Mouse (Mus musculus) adrenal gland, adult 2 months (tissue): ENCODE measurements around the gene Ap3m1. TPM values are rescaled to one million over a fixed set of nuclear protein-coding genes. Genes with fewer than 3 reads are reported as not detected.
"Not testable (repeated sequence)": the region's sequence is repeated elsewhere in the genome, so short reads cannot be mapped to it uniquely, and the experiment has no call there.

Experiments
- DNase-seq: peaks from one replicate; pipeline ENCODE4 v3.0.0; 2021
- long read RNA-seq: library from polyadenylated mRNA; stranded (forward); transcript quantifications from one replicate; pipeline ENCODE4 v2.0.0, GENCODE M21; 2021
- polyA plus RNA-seq: library from polyadenylated mRNA; depleted of rRNA; stranded (reverse); fragments of >200 nt; gene quantifications from 2 replicates; pipeline ENCODE4 v1.2.3, GENCODE M21; 2012; rRNA removed
- total RNA-seq, 2 experiments: library from RNA; stranded (reverse); gene quantifications; 2 replicates each; pipeline ENCODE4 v1.2.3; 2021

Ap3m1 gene
- total RNA-seq (100 to 1,000 TPM; 106 to 109 TPM), polyA plus RNA-seq (9.0 and 10.3 TPM in 2 replicates)
- long read RNA-seq, full-length matches to known transcripts = 30 of 39 reads
- long read RNA-seq, partial matches to known transcripts = 4 of 39 reads
- long read RNA-seq, other reads (novel, unspliced or antisense) = 5 of 39 reads

DNA sequence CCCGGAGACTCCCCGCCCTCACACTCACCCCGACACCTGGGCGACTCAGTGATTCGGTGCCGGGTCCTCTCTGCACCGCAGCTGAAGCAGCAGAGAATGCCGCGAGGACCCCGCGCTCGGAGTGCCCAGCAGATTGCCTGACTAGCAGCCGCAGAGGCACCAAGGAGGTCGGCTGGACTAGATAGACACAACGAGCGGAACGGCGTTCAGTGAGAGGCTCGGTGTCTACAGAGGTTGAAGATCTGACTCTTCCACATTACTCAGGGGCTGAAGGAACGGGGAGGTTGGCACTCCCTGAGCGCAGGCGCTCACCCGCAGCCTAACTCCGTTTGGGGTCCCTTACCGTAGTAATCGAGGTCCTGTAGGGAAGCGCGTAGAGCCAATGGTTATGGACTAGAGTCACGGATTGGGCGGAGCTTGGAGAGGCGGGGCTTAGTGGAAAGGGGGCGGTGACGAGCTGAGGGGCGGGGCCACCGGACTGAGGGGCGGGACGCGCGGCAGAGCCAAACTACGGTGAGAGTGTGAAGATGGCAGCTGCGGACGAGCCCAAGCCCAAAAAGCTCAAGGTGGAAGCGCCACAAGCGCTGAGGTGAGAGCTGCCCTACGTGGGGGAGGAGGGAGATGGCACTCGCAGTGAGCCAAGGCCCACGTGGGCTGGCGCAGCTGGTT lies at the start of gene Ap3m1, which contains the start of gene Adk:
Ap3m1 (minus strand) TSS at position 397 of the 669 bp plus-strand sequence.
Adk (plus strand) TSS at position 463 of the 669 bp plus-strand sequence.
- DNase-seq = peak; percentile 96

DNA sequence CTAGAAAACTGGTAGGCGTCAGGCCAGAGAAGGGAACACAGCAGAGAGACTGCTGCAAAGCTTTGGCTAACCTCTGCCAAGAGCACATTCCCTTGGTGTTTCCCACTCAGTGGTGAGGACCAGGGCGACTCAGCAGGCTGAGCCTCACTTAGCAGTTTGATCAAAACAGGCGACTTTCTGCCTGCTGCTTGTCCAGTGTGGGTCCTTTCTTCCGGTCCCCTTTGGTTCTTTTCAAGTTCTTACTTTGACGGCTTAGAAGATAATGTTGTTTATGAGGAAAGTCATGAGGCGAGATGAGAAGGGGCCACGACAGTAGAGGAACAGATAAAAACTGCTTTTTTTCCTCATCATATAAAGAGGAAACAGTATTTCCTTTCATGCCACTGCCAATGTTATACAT lies 49.3 kb upstream of the Ap3m1 start:
- DNase-seq = no peak

DNA sequence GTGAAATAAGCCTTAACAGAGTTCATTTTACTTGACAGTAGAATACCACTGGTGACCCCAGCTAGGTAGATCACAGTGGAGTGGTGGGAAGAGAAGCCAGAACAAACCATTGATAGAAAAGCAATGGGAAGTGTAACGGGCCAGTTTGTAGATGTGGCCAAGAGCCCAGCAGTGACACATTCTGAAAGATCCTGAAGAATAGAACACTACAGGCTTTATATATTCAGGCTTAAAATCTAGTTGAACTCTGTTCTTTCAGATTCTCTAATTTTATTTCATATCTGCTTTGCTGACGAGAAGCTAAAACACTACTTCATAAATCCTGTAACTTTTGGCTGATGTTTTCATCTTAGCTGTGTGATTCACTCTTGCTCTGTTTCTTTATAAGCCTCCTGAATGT lies 48.6 kb upstream of the Ap3m1 start:
- no peak for DNase-seq

DNA sequence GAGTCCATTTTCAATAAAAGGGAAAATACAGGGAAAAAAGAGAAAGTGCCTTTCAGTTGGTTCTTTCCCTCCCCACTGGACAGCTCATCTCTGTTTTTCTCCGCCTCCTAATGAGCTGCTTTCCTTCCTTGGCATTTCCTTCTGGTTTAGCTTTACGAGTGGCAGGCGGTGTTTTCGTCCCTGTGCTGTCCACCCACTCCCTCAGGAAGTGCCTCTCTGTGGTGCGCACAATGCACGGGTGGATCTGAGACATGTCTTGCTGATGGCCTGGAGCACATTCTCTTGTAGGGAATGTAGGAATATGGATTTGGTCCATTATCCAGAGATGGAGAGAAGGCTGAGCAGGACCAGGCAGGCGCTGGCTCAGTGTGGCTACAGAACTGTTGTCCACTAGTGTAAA lies 47.1 kb upstream of the Ap3m1 start:
- no peak for DNase-seq

DNA sequence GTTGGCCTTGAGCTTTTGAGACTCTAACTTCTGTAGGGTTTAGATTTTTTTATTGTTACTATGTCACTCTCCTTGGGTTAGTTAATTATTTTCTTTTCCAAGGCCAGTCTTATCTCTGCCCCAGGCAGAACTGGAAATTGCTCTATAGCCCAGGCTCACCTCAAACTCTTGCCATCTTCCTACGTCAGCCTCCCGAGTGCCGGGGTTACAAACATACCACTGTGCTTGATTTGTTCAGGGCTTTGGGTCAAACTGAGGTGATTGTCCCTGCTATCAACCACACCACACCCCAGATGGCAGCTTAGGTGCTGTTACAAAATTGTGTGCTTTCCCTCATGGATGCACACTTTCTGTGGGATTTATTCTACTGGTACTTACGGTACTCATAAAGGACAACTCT lies 44.4 kb upstream of the Ap3m1 start:
- DNase-seq = peak; percentile 46

DNA sequence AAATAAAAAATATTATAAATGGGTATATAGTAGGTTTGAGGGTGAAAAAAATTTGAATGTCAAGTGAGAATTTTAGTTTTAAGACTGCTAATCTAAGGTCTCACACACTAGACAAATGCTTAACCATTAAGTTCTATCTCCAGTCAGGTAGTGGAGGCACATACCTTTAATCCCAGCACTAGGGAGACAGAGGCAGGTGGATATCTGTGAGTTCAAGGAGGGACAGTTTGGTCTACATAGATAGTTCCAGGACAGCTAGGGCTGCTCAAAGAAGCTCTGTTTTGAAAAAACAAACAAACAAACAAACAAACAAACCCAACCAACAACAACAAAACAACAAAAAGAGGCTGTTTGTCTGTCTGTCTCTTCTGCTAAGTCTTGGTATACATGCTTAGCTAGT lies 44.0 kb upstream of the Ap3m1 start:
- no peak for DNase-seq

DNA sequence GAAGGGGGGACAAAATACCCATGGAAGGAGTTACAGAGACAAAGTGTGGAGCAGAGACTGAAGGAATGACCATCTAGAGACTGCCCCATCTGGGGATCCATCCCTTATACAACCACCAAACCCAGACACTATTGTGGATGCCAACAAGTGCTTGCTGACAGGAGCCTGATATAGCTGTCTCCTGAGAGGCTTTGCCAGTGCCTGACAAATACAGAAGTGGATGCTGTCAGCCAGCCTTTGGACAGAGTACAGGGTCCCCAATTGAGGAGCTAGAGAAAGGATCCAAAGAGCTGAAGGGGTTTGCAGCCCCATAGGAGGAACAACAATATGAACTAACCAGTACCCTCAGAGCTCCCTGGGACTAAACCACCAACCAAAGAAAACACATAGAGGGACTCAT lies 41.9 kb upstream of the Ap3m1 start:
- DNase-seq = not testable (repeated sequence)

DNA sequence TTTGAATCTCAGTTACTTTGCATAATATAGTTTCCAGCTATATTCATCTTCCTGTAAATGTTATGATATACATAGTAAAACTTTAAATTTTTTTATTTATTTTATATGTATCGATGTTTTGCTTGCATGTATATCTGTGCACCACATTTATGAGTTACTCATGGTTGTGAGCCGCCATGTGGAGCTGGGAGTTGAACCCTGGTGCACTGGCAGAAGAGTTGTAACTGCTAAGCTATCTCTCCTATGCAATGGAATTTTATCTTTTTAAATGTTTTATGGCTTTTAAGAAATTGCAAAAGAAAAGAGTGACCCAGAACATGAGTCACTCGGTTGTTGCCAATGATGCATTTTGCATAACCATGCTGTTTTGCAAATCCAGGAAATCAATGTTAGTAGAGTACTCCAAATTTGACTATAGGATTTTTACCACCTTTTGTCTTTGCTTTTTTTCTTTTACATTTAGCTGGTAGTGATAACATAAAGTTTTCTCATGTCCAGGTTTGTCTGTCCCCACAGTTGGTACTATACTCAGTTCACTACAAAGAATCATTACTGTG lies 38.7 kb upstream of the Ap3m1 start:
- no peak for DNase-seq

DNA sequence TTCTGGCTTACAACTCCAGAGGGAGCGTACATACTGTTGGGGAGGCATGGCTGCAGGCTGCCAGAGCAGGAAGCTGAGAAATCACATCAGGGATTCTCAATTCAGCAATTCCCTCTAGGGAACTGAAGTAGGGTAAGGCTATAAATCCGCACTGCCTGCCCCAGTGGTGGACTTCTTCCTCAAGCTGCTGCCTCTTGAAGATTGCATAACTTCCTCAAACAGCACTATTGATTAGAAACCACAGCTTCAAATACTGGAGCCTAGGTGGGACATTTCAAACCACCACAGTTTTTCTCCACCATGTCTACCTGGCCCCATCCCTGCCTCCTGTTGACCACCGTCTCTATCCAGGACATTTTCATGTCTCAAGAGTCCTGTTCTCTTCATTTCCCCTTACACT lies 38.1 kb upstream of the Ap3m1 start:
- no peak for DNase-seq

DNA sequence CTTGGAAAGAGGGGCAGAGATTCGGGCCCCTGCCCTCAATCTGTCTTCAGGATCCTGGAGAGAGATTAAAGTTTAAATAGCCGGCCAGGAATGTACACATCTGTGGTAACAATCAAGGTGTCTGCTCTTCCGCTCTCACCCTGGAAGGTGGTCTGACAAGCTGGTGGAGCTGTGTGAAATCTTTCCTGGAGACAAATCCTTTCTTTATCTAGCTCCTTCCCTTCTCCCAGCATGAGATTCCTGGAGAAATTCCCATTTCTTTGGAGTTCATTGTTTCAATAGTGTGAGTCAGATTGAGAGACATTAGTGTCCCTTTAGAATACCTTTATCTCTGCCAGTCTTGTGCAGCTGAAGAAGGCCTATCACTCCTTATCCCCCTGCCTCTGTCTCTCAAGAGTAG lies 36.4 kb upstream of the Ap3m1 start:
- DNase-seq = no peak

DNA sequence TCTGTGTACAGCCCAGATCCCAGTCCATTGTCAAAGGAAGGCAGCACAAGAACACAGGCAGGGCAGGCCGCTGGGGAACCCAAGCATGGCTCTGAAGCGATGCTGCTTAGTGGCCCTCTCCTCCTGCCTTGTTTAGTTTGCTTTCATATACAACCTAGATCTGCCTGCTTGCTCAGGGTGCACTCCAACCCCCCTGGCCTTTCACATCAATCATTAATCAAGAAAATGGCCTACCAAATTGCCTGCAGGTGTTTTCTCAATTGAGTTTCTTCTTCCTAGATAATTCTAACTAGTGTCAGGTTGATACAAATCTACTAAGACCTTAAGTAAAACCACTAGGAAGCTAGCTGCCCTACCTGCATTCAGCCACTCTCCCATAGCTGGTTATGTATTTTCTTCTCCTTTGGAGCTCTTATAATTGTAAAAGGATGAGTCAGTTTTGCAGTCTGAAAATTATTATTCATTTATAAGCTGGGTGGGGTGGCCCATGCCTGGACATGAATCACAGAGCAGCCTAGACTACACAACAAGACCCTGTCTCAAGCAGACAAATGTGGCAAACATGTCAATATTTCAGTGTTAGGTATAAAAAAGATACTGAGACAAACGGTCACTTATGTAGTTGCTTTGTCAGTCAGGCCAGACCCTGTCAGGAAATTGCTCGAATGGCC lies 35.2 kb upstream of the Ap3m1 start:
- no peak for DNase-seq

DNA sequence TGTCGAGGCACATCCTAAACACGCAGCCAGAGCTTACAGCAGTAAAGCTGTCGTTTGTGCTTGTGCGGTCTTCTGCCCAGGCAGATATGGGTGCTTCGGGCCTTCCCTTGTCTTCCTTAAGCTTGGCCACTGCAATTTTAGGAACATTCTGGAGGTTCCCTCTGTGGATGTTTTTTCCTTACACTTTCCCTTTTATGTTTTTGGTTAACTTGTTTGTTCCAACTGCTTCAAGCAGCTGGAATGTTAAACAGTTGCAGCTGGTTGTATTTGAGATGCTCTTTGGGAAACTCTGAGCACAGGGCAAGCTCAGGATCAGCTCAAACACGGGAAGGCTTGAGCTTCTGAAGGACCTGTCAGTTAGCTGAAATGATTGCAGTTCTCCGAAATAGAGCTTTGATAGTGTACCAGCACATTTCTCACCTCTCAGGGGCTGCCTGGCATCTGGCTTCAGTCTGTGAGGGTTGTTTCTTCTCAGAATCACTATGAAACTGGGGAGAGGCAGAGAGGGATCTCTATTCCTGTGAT lies 34.6 kb upstream of the Ap3m1 start:
- DNase-seq = no peak

DNA sequence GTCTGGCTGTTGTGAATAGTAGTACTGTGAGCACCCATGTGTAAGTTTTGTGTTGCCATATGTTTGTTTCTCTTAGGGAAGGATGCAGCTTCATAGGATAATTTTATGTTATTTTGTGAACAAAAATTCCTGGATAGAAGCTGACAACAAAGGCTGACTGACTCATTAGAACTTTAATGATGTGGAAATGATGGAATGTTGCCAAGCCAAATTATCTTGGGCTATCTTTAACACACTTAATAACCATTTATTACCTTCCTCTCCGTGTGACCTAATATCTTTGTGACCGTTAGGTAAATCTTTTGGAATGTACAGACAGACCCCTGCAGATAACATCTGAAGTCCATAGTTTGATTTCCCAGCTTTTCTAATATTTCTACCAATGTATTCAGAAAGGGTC lies 33.8 kb upstream of the Ap3m1 start:
- DNase-seq = no peak

DNA sequence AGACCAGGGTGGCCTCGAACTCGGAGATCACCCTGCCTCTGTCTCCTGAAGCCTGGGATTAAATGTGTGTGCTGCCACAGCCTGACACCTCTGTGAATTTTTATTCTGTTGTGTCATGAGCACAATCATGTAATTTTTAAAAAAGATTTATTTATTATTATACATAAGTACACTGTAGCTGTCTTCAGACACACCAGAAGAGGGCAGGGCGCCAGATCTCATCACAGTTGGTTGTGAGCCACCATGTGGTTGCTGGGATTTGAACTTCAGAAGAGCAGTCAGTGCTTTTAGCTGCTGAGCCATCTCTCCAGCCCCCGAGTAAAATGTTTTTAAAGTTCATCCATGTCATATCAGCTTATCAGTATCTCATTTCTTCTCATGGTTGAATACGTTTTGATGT lies 33.4 kb upstream of the Ap3m1 start:
- no peak for DNase-seq

DNA sequence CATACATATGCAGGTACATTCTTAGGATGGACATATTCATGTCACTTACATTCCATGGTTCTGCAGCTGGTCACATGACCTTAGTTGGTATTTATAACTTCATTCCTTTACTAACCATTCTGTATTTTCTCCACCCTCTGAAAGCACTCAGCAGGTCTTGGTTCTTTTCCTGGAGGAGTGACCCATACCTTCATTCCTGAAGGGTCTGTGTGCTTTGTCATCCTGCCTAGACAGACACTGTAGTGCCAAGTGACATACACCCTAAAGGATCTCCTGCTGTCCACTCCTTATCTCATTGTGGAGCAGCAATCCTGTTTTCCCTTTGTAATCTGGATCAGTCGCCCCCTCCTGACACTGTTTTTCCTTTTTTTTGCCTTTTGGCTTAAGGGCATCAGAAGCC lies 30.5 kb upstream of the Ap3m1 start:
- no peak for DNase-seq

DNA sequence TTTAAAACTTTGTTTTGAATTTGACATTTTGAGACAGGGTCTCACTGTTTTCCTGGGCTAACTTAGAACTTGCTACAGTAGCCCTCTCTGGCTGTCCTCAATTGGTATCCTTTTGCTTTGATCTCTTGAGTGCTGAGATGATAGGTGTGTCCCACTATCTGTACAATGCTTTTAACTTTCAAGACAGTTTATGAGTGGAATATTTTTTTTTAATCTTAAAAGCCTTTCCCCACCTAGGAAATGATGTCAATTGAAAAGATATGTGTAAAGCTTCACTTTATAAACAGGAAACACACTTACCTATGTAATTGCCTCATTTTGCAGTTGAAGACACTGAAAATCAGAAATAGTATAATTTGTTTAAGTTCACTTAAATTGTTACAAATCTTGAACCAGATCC lies 26.2 kb upstream of the Ap3m1 start:
- DNase-seq = no peak

DNA sequence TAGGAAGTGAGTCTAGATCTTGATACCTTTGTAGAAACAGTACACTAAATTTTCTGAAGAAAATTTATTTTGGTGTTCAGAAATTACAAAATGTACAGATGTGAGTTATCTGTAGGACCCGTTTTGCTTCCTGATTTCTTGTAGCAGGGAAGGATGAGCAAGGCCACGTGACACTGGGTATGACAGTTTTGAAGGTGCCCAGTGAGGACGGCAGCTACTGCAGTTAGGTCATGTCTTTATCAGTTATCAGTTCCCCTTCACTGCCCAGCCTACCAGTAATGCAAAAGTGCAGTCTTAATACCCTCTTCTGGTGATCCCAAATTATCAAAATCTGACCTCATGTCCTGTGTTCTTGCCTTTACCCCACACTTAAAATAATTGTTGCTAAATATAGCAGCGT lies 25.6 kb upstream of the Ap3m1 start:
- no peak for DNase-seq

DNA sequence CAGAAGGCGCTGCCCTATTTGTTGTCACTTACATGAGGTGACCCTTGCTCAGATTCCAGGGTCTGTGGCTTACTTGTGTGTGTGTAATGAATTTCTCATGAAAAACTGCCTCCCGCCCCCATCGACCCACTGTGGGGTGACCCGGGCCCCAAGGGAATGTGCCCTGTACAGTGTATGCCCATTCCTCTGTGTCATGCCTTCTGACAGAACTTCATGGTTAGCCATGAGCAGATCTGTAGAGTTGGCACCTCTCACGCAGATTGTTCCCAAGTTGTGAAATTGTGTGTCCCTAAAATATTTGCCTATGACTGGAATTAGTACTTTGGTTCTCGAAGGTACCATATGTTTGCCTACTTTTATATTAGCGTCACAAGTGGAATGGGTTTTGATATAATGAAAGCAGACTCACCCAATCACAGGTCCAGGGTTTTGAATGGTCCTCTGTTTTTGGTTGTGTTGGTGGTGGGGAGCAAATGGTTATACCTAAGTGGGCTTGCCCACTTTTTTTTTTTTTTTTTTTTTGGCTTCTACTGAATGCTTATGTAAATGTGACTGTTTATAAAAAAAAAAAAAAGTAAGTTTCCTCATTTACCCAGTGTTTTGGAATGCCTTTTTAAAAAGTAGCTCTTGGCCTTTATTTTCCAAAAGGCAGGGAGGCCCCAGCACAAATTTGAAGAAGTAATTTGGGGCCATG lies 24.3 kb upstream of the Ap3m1 start:
- no peak for DNase-seq

DNA sequence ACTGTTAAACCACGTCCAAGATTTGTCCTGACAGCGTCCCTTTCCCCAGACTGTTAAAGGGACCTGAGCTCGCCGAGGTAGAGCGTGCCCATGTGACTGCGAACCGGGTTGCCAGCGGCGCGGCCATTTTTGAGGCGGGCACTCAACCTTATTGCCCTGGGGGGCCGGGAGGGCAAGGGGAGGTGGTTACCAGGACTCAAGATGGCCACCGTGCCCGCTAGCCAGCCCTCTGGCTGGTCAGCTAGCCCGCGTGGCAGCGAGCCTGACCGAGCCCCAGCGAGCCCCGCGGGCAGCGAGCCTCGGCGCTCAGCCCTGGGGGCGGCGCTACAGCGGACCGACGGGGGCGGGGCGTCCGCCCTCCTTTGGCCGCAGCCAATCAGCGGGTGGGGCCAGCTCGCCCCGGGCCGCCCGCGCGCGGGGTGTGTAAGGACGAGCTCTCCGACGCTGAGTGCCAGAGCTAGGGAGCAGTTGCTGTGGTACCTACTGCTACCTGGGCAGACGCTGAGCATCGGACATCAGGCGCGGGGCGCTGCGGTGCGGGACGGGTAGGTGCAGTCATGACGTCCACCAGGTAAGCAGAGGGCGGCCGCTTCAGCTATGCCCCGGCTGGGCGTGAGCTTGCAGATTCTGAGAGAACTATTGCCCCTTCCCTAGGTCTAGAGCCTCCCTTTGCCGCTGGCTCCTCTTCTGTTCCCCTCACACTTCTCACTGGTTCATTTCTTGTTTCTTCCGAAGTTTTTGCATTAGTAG lies 23.6 kb upstream of the Ap3m1 start:
- DNase-seq = peak; percentile 97

DNA sequence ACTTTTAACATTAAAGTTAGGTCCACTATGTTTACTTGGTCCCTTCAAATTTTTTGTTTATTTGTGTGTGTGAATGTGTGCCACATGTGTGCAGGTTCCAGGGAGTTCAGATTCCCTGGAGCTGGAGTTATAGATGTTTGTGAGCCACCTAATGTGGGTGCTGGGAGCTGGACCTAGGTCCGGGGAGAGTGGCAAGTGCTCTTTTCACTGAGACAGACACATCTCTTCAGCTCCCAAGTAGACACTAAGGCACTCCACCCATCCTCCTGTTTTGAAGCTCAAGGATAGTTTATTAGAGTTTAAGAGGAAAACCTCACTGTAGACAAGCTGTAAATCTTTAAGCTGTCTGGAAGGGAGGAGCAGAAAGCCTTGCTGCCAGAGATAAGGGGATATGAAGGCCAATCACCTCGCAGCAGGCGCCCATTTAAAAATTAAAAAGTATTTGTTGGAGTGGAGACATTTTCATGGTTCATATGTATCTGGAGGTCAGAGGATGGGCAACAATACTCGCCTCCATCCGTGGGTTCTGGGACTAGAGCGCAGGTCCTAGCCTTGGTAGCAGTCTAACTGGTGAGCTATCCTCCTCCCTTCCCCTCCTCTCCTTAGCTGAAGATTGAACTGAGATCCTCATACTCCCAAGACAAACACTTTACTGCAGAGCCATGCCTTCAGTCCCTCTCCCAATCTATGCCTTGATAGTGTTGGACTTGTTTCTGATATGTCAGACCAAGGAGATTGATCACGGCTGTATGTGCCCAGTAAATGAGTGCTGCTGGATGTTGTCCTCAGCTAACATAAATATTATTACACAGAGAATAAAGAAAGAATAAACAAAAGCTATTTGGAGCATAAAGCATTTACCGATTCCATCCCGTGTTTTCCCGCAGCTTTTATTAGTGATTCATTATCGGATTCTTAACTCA lies 22.4 kb upstream of the Ap3m1 start:
- no peak for DNase-seq

DNA sequence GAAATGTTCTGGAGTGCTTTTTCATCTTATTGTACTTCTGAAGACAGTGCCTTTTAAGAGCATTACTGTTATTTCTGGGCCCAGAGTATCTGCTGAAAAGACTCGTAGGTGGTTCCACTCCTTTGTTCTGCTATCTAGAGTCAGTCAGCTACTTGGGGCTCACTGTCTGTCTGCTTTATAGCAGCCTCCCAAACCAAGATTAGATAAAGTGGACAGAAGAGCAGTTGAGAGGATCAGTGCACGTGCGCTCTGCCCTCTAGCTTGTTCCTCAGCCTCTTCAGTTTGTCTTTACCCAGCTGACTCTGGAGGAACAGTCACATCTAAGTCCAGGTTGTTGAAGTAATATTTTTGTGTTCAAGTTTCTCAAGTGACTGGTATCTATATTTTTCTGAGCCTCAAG lies 21.7 kb upstream of the Ap3m1 start:
- DNase-seq = no peak
